Mouse (Mus musculus): Measurements from ENCODE around the gene Tom1l2.

GRCm38 (mm10) chr11:60220291-60220804 is 132.4 kb downstream of the Tom1l2 start:
- TF ChIP-seq CTCF (conservative IDR thresholded peaks at IDR 0.05; ENCODE audit: insufficient read depth, insufficient read length, low read depth, low read length), result no peak
- TF ChIP-seq POLR2A (IDR thresholded peaks at IDR 0.05; ENCODE audit: low read depth, low read length), result no peak
